Mouse (Mus musculus) heart, adult 11 months (tissue): Measurements from ENCODE around the gene Naxd.
A peak's percentile ranks its signal among the peaks of the same experiment; 100 is the strongest.
"Not testable (repeated sequence)": the region's sequence is repeated elsewhere in the genome, so short reads cannot be mapped to it uniquely, and the experiment has no call there.

Experiments
- DNase-seq: peaks from one replicate; pipeline ENCODE4 v3.0.0; 2022

The Naxd gene

DNA sequence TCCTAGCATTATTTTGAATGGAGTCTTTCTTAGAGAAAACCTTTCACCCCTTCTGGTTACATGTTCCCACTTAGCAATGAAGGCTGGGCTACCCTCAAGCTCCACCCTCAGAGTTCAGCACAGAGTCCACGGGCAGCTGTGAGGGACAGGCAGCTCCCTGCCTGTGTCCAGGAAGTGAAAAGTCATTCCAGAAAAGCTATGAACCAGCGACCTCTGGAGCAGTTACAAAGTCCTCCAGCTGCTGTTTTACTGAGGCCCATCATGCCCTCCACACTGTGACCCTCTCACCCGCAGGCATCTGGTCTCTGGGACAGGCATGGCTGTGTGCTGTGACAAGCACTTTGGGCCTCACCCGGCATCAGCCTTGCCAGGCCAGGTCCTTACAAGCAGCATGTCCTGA lies 24.2 kb upstream of the Naxd start:
- peak; percentile 96 for DNase-seq

DNA sequence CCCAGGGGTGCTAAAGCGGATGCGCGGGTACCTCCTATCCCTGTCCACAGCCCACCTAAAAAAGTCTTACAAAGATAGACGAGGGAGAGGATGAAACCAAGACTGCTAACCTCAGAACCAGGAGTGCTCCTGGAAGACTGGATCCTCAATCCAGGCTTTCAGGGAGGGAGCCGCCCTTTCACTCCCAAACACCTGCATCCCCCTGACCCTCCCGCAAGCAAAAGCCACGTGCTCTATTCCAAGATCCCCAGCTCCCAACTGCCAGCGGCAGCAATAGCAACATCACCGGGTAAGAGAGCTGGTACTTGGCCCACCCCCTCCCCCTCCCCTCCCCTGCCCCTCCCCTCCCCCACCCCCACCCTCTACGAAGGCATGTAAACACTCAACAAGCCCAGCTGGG lies 21.9 kb upstream of the Naxd start:
- peak; percentile 91 for DNase-seq

DNA sequence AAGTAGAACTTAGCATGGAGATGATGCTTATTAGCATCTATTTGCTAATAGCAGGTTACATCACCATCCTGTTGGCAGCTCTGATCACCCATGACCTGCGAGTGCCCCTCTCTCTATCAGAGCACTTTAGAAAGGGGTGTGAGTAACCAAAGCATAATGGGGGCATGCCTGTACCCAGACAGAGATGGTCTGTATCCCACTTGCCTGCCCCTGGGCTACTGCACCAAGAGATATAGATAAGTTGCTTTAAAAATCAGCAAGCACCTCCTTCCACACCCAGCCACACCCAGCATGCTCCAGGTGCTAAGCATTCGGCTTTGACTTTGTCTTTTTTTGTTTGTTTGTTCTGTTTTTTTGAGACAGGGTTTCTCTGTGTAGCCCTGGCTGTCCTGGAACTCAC lies 21.4 kb upstream of the Naxd start:
- no peak for DNase-seq

DNA sequence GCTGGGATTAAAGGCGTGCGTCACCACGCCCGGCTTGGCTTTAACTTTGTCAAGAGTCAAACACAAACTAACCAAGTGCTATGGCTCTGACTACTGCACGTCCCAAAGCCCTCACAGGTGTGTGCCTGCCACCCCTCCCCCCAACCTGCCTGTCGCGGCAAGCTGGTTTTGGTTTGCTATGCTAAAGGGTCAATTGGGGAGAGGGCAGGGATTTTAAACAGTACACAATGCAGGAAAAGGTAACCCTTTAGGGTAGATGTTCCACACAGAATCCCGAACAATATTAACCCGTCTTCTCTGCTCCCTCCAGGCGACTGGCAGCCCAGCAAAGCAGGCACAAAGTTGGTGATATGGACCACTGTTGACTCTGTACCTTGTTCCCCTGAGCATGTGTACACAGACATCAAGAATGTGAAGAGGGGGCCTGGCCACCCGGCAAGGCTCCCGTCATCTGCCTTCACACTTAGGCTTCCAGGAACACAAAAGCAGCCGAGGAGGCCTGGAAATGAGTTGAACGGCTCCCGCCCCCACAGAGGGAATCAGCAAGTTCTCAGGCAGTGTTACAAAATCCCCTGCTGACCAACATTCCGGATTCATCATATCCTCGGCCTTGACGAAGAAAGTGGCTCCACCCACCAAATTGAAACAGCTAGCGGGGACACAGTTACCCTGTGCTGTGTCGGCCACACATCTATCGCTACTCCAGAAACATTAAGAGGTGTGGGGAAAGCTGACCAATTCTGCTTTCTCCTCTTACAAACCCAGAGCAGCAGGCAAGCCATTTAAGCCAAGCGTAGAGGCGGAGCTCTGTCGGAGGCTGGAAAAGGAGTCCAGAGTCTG lies 20.7 kb upstream of the Naxd start:
- DNase-seq: peak; percentile 98

DNA sequence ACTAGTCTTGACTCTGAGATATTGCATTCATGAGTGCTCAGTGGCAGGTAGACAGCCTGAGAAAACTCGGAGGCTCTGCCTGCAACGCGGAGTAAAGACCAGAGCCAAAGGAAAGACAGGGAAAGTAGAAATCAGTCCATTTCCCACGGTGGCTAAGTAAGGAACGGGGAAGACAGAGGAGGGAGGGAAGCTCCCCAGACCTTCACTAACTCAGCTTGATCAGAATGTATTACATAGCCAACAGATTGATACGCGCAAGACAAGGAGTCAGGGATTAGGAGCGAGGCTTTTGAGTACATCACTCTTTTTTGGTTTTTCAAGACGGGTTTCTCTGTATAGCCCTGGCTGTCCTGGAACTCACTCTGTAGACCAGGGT lies 20.1 kb upstream of the Naxd start:
- DNase-seq: no peak

DNA sequence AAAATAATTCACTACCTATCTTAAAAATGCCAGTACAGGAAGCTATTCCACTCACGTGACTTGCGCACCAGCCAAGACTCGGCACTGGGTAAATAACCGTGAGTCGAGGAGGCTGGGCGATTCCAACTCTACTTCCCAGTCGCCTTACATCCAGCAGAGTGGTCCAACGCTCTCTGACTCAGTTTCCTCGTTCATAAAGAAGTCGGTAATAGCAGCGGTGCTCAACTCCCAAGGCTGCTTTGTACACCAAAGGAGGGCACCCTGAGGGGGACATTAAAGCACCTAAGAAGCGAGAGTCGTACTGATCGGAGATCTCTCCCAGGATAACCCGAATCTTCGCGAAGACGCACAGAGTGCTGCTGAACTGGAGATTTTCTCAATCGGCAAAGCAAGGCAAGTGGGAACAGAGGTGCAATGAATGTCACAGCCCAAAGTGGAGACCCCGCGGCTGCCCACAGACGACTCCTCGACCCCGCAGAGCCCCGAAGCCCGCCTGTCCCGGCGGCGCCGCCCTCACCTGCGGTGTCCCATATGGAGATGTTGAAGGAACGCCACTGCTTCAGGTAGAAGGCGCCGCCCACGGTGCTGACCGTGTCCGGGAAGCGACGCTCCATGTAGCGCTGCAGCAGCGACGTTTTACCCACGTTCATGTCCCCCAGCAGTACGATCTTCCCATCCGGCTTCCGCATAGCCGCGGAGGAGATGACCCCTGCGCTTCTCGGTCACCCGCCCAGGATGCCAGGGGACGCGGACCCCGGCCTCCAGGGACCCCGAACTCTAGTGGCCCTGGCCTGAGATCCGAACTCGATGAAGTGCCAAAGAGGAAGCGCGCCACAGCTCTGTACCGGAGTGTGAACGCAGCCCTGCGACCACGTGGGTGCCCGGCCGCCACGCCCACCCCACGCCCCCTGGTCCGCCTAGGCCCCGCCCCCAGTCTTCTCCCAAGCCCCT lies 19.2 kb upstream of the Naxd start, which contains the start of gene Rab20:
Gene Rab20 (minus strand): TSS at position 900 of the 951 bp plus-strand sequence.
- DNase-seq: peak; percentile 98

DNA sequence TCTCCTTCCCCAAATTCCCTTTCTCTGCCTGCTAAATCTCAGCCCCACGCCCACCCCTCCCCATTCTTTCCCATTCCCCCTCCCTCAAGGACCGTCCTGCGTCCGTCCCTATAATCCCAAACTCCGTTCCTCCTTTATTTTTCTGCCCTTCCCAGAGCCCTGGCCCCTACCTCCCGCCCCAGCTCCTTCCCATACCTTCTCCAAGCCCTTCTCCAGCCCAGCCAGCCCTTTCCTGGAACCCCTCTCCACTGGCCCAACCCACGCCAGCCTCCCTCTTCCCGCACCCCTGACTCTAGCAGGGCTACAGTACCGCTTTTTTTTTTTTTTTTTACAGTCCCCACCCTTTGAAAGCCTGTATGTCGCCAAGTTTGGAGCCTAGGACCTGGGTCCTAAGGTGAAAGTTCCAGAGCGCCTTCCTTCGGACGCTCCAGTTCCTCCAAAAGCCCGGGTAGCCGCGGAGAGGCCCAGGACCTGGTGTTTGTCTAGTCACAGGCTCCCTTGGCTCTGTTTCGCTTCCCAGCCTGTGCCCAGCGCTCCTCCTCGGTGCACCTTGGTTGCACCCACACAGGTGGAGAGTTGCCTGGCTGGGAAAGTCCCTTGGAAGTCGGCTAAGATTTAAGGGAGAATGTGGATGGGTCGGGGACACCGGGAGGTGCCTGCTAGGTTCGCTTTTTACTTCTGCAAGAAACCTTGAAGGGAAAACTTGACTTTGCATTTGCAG lies 18.3 kb upstream of the Naxd start:
- peak; percentile 90 for DNase-seq

DNA sequence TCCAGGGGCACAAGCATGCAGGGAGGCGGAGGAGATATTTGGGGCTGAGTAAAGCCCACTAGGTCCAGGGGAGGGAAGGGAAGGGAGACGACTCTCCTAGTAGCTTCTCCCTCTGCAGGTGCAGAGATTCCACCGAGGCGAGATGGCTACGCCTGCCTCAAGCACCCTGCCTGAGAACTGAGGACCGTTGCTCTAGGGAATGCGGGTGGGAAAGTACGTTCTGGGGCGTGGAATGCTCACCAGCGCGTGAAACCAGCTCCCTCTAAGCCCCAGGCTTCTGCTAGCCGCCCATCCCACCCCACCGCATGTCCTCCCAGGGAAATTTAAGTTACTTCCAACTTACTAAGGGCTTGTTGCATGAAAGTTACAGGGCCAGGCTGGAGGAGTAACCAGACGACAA lies 17.7 kb upstream of the Naxd start:
- DNase-seq: no peak

DNA sequence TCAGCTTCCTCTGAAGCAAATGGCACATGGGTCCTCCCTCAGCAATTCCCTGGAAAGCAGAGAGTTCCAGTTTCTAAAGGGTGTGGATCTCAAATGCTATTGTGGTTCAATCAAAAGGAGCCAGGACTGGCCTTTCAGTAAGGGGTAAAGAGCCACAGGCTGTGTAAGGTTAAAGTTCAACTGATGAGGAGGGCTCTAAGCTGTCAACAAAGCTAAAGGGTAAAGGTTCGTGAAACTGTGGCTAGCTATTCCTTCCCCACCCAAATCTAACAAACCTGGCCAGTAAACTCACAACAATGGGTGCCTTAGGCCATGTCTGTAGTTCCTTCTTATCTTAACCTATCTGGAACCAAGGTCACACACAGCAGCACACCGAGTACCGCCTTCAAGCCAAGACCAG lies 15.4 kb upstream of the Naxd start:
- DNase-seq: no peak

DNA sequence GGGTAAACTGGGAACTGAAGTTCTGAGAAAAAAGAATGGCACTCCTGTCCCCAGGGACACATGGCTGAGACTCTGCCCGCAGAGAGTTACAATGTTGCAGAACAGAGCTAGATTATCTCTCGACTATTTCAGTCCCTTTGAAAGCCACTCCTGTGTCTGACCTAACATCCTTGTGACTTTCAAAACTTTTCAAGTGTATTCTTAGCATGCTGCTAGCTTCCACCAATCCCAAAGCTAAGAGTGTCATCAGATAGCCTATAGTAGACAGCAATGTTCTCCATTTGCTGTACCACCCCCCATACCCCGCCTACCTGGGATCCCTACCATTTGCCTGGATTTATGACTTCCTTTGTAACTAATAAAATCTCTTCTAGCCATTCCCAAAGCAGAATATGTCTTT lies 14.8 kb upstream of the Naxd start:
- DNase-seq: peak; percentile 89

DNA sequence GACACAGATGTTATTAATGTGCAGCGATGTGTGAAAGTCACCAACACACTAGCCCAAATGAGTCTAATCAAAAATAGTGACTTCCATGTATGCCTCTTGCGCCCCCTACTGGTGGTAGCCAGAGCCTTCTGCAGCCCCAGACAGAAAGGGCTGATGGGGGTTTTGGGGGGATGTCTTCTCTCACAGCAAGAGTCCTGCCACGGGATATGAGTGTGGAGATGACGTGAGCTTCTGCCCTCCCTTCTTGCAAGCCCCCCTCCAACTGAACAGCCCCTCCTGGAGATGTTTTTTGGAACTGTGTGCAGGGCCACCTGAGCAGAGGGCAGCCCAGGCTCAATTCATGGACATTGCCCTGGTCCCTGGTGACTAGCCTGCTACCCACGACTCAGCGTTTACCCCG lies 11.2 kb upstream of the Naxd start:
- peak; percentile 94 for DNase-seq

DNA sequence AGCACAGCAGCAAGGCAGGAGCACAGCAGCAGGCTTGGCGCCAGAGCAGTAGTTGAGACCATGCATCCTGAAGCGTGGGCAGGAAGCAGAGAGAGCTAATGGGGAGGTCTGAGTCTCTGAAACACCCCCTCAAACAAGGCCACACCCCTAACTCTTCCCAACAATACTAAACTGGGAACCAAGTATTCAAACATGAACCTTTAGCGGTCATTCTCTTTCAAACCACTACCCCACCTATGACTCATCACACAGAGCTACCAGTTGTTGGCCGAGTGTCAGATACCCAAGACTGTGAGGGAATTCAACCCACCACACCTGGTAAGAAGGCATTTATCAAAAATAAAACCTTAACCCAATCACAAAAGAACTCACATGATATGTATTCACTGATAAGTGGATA lies 10.1 kb upstream of the Naxd start:
- DNase-seq: peak; percentile 81

DNA sequence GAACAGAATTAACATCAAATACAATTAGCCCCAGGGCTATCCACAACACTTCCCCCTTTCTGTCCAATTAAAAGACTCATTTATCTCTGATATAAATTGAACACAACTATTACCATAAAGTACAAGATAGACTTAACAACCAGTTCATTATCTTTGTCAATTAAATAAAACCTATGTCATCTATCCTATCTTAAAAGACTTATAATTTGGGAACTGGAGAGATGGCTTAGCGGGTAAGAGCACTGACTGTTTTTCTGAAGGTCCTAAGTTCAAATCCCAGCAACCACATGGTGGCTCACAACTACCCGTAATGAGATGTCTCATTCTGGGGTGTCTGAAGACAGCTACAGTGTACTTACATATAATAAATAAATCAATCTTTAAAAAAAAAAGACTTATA lies 5.0 kb upstream of the Naxd start:
- not testable (repeated sequence) for DNase-seq

DNA sequence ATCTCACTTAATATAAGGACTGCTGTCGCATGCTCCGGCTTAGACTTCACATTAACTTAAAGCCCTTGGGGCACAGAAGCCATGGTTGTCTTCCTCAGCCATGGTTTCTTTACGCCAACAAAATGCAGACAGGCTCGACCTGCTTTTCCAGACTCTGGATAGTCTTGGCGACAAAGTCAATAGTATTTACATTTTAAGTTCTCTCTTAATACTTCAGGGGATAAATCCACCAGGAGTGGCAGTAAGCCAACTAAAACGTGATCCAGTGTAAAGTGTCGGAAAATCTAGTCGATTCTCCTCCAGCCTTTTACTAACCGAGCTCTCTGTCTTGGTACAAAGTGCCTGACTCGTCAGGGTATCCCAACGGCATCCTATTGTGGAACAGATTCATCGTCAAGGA lies 975 bp downstream of the Naxd start:
- no peak for DNase-seq

DNA sequence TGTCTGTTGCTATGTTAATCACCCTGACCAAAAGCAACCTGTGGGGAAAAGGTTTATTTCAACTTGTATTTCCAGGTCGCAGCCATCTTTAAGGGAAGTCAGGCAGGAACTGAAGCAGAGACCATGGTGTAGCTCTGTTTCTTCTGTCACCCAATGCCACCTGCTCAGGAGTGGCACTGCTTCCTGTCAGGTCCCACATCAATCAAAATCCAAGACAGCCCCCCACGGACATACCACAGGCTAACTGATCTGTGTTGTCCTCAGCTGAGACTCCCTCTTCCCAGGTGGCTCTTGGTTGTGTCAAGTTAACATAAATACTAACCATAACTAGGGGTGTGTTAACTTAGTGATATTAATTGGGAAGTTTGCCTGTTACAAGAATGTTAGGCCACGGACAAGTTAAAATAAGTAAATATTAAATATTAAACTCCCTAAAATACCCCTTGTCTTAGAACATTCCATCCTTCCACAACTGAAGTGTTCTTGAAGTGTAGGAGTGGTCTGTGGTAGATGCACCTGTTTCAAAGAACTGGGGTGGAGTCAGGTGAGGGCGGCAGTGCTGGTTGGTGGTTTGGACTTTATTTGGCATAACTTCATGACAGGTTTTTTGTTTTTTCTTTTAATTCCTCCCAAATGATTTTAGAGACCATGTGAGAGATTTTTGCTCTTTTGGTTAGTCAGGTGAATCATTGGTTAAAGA lies 1.6 kb downstream of the Naxd start:
- no peak for DNase-seq

DNA sequence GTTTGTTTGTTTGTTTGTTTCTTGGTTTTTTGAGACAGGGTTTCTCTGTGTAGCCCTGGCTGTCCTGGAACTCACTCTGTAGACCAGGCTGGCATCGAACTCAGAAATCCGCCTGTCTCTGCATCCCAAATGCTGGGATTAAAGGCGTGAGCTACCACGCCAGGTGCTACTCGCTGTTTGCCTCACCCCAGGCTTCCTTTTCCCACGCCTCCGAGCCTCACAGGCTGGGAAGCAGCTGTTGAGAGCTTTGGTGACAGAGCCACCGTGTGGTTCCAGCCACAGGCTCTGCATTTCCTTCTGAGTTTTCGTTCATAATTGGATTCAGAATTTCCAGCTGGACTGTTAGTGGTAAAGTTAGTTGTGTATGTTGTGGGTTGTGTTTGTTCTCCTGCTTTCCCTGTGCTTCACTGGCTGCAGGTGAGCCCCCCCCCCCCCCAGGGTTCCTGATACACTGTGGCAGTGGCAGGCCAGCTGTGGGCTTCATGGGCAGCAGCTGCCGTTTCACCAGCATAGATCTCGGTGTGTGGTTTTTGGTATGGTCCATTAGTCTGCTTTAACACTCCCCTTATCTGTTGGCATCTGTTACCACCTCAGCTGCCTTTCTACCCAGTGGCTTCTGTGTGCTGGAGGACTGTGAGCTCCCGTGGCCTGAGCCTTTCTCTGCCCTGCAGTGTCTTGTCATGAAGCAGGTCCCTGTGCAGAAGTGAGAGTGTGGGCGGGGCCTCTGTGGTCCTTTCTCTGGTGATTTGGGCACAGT lies 6.3 kb downstream of the Naxd start:
- peak; percentile 81 for DNase-seq

DNA sequence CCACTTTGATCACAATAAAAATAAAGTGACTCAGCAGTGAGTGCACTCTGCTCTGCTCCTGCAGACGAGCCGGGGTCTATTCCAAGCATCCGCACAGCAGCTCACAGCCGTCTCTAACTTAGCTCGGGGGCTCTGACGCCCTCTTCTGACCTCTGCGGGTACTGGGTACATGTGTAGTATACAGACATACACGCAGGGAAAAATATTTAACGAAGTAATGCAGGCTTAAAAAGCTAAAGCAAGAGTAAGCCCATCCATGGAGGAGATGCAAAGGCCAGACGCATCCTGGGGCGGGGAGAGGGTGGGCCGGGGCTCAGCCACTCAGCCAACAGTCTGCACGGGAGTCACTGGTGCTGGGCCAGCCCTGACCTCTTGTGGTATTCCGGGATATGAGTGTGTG lies 8.8 kb downstream of the Naxd start:
- DNase-seq: peak; percentile 77

DNA sequence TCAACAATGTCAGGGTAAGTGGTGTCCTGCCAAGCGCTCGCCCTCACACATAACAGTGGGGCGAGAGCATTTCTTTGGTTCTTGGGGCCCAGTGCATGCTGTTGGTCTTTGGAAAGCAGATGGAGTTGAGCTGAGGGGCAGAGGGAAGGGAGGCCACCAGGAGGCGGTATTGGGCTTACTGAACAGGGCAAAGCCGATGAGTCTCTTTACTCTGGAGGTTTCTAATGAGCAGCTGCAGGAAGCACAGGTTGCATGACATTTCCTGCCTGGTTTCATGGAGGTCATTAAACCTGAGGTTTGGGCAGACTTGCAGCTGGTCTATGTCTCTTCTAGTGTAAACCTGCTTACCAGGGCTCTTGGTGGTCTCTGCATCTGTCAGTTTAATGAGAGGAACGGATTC lies 9.5 kb downstream of the Naxd start:
- DNase-seq: peak; percentile 91

DNA sequence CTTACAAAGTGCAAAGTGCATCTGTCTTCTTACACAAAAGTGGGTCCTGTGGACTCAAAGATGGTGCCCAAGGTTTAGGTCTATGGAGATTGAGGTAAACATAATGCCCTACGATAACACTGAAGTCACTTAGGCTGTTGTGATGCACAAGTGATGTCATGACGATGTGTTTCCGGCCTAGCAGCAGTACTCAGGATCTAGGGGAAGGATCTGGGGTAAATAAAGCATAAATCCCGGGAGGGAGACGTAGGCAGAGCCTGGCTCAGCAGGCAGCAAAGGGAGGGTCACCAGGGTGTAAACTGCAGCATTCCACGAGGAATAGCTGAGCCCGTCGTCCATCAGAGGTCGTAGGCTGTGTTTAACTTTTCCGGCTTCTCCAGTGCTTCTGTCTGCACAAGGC lies 11.6 kb downstream of the Naxd start:
- no peak for DNase-seq

DNA sequence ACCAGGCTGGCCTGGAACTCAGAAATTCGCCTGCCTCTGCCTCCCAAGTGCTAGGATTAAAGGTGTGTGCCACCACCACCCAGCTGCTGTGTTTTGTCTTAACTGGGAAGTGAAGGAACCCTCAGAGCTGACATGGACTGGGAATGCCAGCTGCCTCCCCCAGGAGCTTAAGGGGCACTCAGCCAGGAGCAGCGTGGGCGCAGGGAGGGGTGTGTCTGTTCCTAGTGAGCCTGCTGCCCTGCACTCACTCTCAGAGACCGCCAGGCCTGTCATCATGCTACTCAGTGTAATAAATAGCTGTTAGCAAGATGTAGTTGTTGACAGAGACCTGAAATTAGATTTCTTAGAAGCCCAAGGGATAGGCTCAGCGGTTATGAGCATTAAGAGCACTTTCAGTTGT lies 13.7 kb downstream of the Naxd start:
- no peak for DNase-seq

DNA sequence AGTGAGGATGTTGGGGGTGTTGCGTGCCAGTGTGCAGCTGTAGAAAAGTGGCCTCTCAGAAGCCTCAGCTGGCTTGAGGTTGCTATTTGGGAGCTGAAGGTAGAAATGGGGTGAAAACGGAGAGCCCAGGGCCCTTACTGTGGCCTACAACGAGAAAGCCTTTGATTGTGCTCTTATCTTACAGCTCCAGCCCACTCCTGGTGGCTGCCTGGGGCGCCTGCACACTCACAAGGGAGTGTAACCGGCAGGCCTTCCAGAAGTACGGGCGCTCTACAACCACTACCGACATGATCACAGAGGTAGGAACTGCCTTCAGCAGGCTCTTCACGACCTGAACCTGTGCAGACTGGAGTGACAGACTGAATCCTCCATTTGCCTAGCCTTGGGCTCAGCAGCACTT lies 15.4 kb downstream of the Naxd start:
- no peak for DNase-seq

DNA sequence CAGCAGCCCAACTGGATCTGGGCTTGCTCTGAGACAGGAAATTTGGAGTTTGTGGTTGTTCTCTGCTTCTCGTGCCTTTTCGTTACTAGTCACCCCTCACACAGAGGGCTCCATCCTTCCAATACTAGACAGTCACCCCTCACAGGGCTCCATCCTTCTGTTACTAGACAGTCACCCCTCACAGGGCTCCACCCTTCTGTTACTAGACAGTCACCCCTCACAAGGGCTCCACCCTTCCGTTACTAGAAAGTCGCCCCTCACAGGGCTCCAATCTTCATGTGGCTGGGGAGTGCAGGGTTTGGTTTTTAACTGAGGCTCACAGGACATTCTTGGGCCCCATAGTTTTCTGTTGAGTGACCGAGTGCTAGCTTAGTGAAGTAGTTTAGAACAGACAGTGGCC lies 15.9 kb downstream of the Naxd start:
- DNase-seq: no peak
